Mouse (Mus musculus) megakaryocyte, embryonic 14.5 days (primary cell): ENCODE data around the gene Lif.

ENCODE experiments used
- FLI1 ChIP-seq: IDR thresholded peaks from 2 replicates; pipeline ENCODE4 v1.6.1; 2012; ENCODE audit warnings: low read length, inconsistent platforms, mixed read lengths
- GATA1 ChIP-seq: IDR thresholded peaks from 3 replicates; pipeline ENCODE4 v1.6.1; 2012; ENCODE audit warnings: mixed read lengths, low read length, inconsistent platforms, borderline replicate concordance

GRCm38 (mm10) chr11:4271544-4271943 lies 14.2 kb downstream of the Lif start:
- TF ChIP-seq GATA1 (no peak), FLI1 (no peak)
